Mouse (Mus musculus): ENCODE measurements around the gene Nos1.

Nos1 gene

DNA sequence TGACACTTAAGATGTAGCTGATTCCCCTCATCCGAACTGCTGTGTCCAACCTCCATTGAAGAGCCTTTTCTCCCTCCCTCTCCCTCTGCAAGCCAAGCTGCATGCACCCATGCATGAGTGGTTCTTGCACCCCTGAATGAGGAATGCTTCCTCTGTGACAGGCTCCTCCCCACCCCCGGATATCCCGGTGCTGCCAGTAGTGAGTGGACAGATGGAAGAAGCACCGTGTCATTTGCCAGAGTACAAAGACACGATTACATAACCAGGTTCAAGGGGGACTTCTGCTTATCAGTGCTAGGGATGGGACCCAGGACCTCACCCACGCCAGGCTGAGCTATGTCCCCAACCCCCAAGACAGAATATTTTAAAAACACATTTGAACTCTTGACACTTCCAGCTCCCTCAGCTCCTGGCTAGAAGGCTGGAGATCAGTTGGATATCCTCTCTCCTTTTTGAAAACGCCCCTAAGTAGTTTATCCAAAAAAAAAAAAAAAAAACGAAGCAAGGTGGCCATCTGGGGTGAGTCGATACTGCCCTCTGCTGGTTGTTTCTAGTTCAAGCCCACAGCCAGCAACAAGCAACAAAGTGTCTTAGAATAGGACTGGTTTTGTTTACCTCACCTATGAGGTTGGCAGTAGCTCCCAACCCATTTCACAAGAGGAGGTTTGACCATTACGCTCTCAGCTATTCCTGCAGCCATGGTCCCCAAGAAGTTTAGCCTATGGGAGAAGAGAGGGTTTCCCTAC lies 175.0 kb downstream of the Nos1 start:
- DNase-seq (ENCODE audit: low read depth, low spot score) = peak; percentile 77

DNA sequence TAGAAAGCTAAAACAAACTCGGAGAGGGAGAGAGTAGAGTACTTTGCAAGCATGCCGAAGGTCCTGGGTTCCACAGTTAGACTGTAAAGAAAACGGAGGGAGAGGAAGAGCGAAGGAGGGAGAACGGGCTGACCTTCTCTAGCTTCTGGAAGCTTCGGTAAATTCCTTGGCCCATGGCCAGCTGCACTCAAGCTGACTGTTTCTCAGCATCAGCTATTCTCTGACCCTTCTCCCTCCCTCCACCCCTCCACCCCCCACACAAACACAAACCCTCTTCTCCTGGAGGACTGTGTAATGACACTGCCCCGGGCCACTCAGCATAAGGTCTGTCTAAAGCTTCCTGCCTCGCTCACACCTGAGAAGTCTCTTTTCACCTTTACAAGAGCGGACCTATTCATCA lies 183.9 kb downstream of the Nos1 start:
- no peak for DNase-seq (ENCODE audit: low read depth, low spot score)

DNA sequence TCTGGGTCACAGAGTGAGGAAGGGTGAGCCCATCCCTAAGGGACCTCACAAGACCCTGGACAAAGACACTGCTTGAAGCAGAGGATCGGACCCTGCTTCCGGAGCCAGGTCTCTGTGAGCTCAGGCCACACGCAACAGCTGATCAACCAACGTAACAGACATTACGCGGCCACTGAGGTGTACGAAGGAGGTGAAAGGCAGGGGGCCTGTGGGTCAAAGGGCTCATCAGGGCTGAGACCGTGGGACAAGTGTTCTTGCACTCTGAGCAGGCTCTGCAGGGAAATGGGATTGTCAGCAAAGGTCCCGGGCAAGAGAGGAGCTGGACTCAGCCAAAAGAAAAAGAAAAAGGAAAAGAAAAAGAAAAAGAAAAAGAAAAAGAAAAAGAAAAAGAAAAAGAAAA lies 186.1 kb downstream of the Nos1 start:
- no peak for DNase-seq (ENCODE audit: low read depth, low spot score)

DNA sequence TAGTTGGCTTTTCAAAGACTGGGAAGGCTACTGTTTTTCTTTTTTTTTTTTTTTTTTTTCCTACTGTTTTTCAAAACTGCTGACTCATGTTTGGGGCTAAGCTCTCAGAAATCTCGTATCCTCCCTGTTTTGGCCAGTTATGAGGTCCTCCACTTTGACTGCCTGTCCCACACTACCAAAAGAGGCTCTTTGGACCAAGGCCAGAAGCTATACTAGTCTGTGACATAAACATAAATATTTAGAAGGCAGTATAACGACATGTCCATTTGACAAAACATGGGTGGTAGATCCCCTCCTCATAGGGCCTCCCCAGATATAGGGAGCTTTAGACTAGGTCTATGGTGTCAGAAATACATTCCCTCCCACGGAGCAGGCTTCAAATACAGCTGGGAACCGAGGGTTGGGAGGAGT lies 186.8 kb downstream of the Nos1 start:
- no peak for DNase-seq (ENCODE audit: low read depth, low spot score)

DNA sequence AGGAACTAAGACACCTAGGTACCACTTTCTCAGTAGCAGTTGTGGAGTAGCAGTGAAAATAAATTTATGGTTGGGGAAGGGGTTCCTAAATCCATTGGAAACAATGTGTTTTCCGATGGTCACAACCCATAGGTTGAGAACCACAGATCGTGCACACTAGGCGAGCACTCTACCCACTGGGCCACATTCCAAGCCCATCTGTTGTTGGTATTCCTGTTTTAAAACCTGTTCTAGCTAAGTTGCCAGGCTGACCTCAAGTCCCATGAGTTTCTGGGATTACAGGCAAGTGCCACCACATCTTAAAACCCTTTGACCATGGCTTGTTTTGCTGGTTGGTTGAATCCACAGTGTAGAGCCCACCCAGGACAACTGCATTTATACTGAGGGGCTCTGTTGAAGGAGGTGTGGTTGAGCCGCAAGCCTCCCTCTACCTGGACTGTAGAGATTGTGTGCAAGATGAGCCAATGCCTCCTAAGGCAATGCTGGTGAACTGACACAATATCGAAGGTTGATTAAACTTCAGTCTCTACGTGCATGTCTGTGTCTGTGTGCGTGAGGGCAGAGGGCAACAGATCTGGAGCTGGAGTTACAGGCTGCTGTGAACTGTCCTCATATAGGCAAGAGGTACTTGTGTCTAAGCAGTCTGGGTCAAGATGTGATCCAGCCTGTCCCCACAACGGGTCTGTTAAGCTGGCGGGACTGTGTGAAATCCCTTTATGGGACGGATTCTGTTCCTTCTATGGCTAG lies 189.0 kb downstream of the Nos1 start:
- DNase-seq (ENCODE audit: low read depth, low spot score) = no peak

DNA sequence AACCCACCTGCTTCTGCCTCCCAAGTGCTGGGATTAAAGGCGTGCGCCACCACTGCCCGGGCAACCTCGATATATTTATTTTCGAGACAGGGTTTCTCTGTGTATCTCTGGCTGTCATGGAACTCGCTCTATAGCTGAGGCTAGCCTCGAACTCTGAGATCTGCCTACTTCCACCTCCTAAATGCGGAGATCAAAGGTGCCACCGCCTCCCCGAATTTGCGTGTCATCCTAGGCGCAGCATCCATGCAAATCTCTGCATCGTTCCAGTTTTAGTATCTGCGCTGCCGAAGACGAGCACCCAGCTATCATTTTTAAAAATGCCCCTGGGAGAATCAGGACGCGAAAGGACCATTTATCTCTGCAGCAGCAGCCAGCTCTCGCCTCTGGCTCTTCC lies 195.4 kb downstream of the Nos1 start:
- no peak for DNase-seq (ENCODE audit: low read depth, low spot score)

DNA sequence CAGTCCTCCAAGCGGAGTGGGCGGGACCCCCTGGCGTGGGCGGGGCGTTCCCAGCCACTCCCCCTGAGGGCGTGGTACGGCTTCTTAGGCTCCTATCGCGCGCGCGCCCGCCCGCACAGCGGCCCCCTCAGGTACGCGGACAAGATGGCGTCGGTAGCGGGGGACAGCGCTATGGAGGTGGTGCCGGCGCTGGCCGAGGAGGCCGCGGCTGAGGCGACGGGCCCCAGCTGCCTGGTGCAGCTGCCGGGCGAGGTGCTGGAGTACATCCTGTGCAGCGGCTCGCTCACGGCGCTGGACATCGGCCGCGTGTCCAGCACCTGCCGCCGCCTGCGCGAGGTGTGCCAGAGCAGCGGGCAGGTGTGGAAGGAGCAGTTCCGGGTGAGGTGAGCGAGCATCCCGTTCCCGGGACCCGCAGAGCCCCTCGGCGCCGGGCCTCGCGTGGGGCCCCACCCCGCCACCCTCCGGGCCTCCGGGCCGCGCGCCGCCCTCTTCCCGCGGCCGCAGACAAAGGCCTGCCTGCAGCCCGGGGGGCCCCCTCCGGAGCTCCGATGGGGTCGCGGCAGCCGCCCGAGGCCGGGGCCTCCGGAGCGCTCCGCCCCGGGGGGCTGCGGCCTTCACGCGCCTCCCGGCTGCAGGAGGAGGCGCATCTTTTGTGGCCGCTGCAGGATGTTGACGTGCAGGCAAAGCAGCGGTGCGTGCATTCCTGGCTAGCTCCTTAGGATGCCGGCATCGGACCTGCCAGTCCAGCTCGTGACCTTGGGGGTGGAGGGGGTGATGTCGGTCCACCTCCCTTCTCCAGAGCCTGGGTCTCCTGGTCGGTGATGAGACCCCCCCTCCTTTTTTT lies 196.0 kb downstream of the Nos1 start, which contains the start of gene Fbxo21:
TSS of gene Fbxo21 (plus strand) at position 74 of the 844 bp plus-strand sequence.
- DNase-seq (ENCODE audit: low read depth, low spot score) = peak; percentile 94

DNA sequence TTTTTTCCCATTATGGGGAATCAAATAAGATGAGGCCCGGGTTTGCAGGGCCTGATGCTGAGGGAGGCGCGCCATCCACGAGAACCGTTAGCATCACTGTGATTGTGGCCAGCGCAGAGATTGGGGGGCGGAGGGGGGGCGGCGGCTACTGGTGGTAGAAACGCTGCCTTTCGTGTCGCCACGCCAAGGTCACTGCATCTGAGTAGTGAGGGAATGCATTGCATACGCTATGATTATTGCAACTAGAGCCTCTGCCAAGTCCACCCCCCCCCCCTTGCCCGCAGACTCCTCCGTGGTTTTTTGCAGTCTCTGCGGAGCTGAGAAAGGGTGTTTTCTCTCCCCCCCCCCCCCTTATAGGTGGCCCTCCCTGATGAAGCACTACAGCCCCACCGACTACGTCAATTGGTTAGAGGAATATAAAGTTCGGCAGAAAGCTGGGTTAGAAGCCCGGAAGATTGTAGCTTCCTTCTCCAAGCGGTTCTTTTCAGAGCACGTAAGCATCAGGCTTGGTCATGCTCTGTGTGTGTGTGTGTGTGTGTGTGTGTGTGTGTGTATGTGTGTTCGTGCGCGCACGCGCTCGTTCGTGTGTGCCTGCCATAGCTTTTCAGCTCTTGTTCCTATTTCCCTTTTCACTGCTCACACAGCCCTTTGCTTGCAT lies 196.8 kb downstream of the Nos1 start:
- DNase-seq (ENCODE audit: low read depth, low spot score) = no peak

DNA sequence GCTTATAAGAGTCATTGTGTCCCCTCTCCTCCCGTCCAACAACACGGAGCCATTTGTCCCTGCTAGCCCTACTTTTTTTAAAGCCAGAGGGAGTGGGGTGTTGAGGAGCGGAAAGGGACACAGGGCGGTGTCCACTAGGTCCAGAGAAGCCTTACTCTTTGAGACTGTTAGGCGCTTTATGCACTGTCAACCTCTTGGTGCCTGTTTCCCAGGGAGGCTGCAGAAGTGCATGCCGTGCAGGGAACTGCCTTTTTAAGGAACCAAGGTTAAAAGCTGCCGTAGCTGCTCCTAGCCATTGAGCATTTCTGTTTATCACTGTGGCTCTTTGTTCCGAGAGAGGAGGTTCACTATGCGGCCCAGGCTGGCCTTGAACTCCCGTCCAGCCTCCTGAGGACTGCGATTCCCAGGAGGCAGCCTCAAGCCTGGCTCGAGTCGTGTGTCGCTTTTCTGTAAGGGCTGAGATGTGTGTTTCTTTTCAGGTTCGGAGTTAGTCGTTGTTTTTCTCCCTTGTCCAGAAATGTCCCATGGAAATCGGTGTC lies 197.4 kb downstream of the Nos1 start:
- no peak for DNase-seq (ENCODE audit: low read depth, low spot score)

DNA sequence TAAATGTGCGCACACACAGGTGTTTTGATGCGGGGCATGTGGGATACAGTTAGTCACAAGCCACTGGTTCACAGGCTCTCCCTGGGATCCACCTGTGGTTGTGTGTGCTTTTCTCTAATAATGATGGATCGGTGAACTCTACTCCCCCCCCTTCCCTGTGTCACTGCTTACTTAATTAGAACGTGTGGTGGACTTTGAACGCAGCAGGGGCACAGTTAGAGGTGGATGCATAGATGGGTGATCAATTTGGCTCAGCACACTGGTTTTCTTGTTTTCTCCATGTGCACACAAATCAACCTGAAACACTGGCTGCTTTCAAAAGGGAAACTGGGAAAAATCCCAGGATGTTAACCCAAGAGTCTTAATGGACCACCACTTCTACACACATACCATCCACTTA lies 198.2 kb downstream of the Nos1 start:
- no peak for DNase-seq (ENCODE audit: low read depth, low spot score)

DNA sequence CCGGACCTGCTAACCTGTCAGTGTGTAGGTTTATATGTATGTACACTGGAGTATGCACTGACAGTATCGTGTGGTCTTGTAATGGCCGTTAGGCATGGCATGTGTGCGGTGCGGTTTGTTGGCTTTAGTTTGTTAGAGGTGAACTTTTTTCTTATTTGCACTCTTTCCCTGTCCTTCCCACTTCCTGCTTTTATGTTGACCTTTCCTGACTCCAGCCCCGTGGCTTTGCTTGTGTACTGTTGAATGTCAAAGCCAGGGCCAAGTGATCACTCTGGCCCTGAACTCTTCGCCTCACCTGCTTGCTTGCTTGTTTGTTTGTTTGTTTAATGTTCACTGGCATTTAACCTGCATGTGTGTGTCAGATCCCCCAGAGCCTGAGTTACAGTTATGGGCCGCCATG lies 200.1 kb downstream of the Nos1 start:
- no peak for DNase-seq (ENCODE audit: low read depth, low spot score)

DNA sequence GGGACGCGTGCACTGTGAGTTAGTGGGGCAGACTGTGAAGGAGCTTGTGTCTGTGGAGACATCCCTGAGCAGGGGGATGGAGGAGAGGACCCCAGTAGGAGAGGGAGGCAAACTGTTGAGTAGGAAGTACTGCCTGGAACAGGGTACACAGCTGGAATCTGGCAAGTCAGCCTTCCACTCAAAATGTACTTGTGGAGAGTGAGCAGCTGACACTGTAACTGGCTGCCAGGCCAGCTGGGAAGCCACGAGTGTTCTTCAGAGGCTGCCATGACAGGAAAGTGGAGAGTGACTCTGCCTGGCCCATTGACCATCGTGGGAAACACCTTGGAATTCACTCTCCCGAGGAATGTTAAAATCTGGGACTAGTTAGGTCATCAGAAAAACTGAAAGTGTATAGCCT lies 201.1 kb downstream of the Nos1 start:
- DNase-seq (ENCODE audit: low read depth, low spot score) = no peak

DNA sequence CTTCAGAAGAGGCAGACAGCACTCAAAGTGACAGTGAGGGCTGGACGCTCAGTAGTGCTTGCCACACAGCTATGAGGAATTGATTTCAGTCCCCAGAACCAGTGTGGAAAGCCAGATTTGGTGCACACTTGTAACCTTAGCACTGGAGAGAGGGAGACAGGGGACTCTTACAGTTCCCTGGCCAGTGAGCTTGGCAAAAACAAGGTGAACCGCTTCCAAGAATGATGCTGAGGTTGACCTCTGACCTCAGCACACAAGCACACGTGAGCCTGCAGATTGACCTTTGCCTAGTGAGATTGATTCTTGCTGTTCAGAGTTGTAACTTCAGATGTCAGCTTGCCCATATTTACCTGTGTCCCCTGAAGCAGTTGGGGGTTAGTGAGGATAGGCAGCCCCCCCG lies 205.5 kb downstream of the Nos1 start:
- no peak for DNase-seq (ENCODE audit: low read depth, low spot score)

DNA sequence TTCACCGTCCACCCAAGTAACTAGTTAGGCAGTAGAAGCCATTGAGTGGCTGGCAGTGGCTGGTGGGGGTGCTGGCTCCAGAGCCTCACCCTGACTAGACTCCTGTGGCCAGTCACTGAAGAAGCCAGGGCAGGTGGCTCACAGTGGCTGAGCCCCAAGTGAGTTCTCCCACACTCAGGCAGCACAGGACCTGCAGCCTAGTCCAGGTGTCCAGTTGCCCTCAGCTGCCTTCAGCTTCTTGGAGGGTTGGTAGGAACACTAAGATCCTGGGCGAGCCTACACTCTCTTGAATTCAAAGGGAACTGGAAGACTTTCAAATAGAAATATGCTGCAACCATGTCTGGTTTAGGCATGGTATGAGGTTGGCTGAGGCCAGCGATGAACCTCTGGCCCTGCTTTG lies 207.1 kb downstream of the Nos1 start:
- no peak for DNase-seq (ENCODE audit: low read depth, low spot score)

DNA sequence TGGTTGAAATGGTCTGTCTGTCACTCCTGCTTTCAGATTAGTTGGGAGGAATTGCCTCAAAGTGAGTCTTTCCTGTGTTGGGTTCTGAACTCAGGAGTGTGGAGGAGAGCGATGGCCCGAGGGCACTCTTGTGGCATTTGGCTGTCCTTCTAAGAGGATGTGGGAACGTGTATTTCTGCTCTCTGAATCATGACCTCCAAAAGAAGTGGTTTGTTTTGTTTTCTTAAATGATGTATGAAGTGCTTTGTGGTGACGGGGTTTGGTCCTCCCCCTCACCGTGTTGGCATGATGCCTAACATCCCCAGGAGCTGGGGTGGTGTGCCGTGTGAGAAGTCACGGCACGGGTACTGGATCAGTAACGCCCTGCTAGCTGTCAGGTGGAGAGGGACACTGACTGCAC lies 207.5 kb downstream of the Nos1 start:
- no peak for DNase-seq (ENCODE audit: low read depth, low spot score)

DNA sequence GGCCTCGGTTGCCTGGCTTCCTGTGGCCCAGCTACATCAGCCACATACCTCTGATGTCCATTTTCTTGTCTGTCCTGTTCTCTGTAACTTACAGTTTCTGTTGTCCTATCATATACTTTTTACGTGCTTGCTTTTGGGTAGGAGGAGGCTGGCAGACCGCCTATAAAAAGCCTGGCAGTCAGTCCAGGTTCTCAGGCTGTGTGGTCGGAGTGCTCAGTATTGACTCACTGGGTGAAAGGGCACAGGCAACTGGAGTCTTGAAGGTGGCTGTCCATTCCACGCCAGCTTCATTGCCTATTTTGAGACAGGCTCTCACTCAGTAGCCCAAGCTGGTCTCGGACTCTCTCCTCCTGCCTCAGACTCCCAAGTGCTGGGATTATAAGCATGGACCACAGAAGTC lies 208.9 kb downstream of the Nos1 start:
- DNase-seq (ENCODE audit: low read depth, low spot score) = no peak

DNA sequence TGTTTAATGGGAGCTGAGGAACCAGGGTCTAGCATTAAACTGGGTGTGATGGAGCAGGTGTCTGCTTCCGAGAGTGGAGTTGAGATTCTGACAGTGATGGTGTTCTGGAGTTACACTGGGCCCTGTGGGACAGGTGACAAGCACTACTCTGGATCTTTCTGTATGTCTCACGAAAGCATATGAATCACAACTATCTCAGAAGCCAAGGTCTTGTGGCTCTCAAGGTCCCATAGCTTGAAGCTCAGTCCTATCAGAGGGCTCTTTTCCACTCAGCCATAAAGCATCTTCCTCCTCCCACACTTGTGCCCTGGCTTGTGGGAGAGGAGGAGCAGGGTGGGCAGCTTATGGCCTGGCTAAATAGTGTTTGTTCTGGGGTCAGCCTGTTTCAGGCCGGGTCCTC lies 210.1 kb downstream of the Nos1 start:
- no peak for DNase-seq (ENCODE audit: low read depth, low spot score)

DNA sequence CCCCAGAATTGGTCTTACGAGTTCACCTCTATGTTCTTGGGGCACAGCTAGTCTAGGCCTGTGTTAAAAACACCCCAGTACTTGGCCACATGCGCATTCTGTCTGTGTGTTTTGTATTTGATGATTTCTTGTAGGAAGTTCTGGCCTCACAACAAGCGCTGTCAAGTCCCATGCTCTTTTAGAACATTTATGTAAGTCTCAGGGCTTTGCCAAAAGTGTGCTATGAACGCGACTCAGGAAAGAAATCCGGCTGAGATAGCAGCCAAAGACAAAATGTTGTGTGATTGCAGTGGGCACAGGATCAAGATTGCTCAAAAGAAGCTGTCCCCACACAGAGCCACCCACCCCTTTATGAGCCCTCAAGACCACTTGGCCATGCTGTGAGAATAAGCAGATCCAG lies 212.7 kb downstream of the Nos1 start:
- DNase-seq (ENCODE audit: low read depth, low spot score) = no peak

DNA sequence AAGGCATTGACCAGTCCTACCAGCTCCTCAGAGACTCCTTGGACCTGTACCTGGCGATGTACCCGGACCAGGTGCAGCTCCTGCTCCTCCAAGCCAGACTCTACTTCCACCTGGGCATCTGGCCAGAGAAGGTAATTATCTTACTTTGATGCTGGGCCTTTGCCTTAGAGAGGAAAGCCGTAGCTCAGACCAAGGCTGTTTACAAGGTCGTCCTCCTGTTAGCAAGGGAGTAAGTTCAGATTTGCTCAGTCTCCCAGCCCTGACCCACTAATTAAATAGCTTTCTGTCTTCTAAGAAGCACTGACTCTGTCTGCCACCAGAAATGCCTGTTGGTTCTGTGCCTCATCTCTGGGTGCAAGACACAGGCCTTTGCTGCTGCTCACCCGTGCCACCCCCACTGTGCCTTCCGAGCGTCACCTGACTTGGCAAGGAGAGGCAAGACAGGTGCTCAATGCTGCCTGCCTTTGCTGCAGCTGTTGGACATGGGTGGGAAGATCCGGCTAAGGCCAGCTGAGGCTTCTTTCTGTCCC lies 214.6 kb downstream of the Nos1 start:
- DNase-seq (ENCODE audit: low read depth, low spot score) = no peak

DNA sequence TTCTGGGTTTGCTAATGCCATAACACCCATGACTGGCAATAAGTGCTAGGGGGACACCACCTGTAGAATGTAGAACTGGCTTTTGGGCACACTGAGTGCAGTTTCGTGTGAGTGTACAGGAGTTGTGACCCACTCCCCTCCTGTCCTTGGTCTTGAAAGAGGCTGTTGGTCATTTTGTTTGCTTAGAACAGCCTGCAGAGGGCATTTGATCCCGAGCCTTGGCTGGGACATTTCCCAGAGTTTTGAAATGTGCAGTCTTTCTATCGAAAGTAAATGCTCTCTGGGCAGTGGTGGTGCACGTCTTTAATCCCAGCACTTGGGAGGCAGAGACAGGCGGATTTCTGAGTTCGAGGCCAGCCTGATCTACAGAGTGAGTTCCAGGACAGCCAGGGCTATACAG lies 215.1 kb downstream of the Nos1 start:
- DNase-seq (ENCODE audit: low read depth, low spot score) = no peak

DNA sequence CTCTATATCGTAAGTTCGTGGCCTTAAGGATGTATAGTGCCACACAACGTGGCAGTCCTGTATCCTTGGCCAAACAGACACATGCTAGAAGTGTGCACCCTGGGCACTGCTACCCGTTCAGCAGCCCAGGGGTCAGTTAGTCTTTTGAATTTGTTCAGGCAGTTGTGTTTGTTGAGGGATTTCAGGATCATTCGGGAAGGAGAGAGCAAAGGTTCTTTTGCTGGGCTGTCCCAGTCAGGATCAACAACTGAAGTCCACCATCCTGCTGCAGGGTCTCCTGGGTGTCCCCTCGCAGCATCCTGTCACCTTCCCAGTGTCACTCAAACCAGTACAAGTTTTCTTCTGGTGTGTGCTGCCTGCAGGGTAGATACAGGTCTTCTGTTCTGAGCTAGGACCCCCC lies 215.7 kb downstream of the Nos1 start:
- DNase-seq (ENCODE audit: low read depth, low spot score) = no peak
